Mouse (Mus musculus) hindbrain, embryonic 14.5 days (tissue): ENCODE measurements around the gene Hal. TPM values are rescaled to one million over a fixed set of nuclear protein-coding genes. Genes with fewer than 3 reads are reported as not detected.

ENCODE experiments used
- ATAC-seq: fragments of 200-750 bp; cut with Nextera tagmentation; 2 replicates; pipeline ENCODE4 v1.8.0; 2017; ENCODE audit warnings: moderate number of reproducible peaks, mild to moderate bottlenecking, moderate TSS enrichment, moderate library complexity; ENCODE audit not compliant: low FRiP score
- DNase-seq: peaks from one replicate; pipeline ENCODE4 v3.0.0-alpha.2; 2015; ENCODE audit warnings: low spot score
- H3K27ac ChIP-seq: fragments of 300-500 bp; sonication (generic); 2 replicates; pipeline ENCODE4 v1.5.1; 2014; ENCODE audit warnings: mild to moderate bottlenecking, moderate library complexity
- H3K27me3 ChIP-seq: fragments of 300-500 bp; sonication (generic); 2 replicates; pipeline ENCODE4 v1.6.1; 2014; ENCODE audit warnings: mild to moderate bottlenecking, low read length, mixed read lengths; ENCODE audit not compliant: control insufficient read depth, insufficient read depth
- H3K36me3 ChIP-seq: fragments of 300-500 bp; sonication (generic); replicated peaks from 2 replicates; pipeline ENCODE4 v1.6.1; 2014; ENCODE audit not compliant: control insufficient read depth, insufficient read depth
- H3K4me1 ChIP-seq: fragments of 300-500 bp; sonication (generic); replicated peaks from 2 replicates; pipeline ENCODE4 v1.6.1; 2014; ENCODE audit warnings: antibody characterized with exemption, low read length, mixed read lengths; ENCODE audit not compliant: control insufficient read depth, insufficient read depth
- H3K4me2 ChIP-seq: fragments of 300-500 bp; sonication (generic); replicated peaks from 2 replicates; pipeline ENCODE4 v1.6.1; 2014; ENCODE audit warnings: mild to moderate bottlenecking, moderate library complexity
- H3K4me3 ChIP-seq: fragments of 300-500 bp; sonication (generic); replicated peaks from 2 replicates; pipeline ENCODE4 v1.5.1; 2014; ENCODE audit warnings: mild to moderate bottlenecking, low read length
- H3K9ac ChIP-seq: fragments of 300-500 bp; sonication (generic); 2 replicates; pipeline ENCODE4 v1.6.1; 2014
- H3K9me3 ChIP-seq: fragments of 300-500 bp; sonication (generic); 2 replicates; pipeline ENCODE4 v1.6.1; 2016; ENCODE audit warnings: low read length; ENCODE audit not compliant: control insufficient read depth
- WGBS: fragments of 180-500 bp; shearing (Covaris S2); extraction: QIAGEN DNeasy Blood & Tissue Kit; methylation state at CpG from one replicate; pipeline ENCODE4 v1.1.7; 2014; 5-methylcytosine and 5-hydroxymethylcytosine counted together
- polyA plus RNA-seq: library from polyadenylated mRNA; unstranded; fragments of >200 nt; fragmentation: Nextera tagmentation; extraction: Ambion mirVana; gene quantifications from 2 replicates; pipeline ENCODE4 v1.2.1, GENCODE M21; 2014

The Hal gene
- polyA plus RNA-seq, 1 experiment from 2014 or later: not detected

GRCm38 (mm10) chr10:93525329-93525728, 36.8 kb downstream of the Hal start:
- Histone ChIP-seq H3K27ac (no peak overlapping the region), H3K9me3 (no peaks in the 10 kb centered on the region)
- WGBS: 95% methylated on average over 1 of the region's 1 CpGs

GRCm38 (mm10) chr10:93538287-93538686, 49.7 kb downstream of the Hal start:
- no peak overlapping the region for H3K4me3 ChIP-seq
- DNase-seq: no peak
- ATAC-seq: no peak
- no peak overlapping the region for H3K4me2 ChIP-seq
- H3K27ac ChIP-seq: no peak overlapping the region
- WGBS: 97% methylated on average over 2 of the region's 2 CpGs
- H3K9me3 ChIP-seq: no peaks in the 10 kb centered on the region
- H3K36me3 ChIP-seq: no peaks in the 10 kb centered on the region
- H3K4me1 ChIP-seq: peaks cover 13% of the 10 kb centered on the region
- peaks cover 5% of the 10 kb centered on the region; the same call in 1 of the 2 replicates for H3K27me3 ChIP-seq
- H3K9ac ChIP-seq: no peak overlapping the region

More at GRCm38 (mm10) chr10:93525329-93525728, 36.8 kb downstream of the Hal start:
- Histone ChIP-seq H3K4me3 (no peak overlapping the region), H3K9ac (no peak overlapping the region), H3K36me3 (no peaks in the 10 kb centered on the region), H3K4me2 (no peak overlapping the region), H3K27me3 (no peaks in the 10 kb centered on the region), H3K4me1 (no peaks in the 10 kb centered on the region)
- DNase-seq (no peak), ATAC-seq (no peak)

GRCm38 (mm10) chr10:93538818-93539217, 50.2 kb downstream of the Hal start:
- H3K27me3 ChIP-seq: peaks cover 5% of the 10 kb centered on the region; the same call in 1 of the 2 replicates
- DNase-seq (no peak), ATAC-seq (no peak)
- no peak overlapping the region for H3K9ac ChIP-seq
- H3K36me3 ChIP-seq: no peaks in the 10 kb centered on the region
- WGBS: 56% methylated on average over 6 of the region's 6 CpGs
- no peak overlapping the region for H3K4me3 ChIP-seq
- no peak overlapping the region for H3K4me2 ChIP-seq
- H3K27ac ChIP-seq: no peak overlapping the region
- peaks cover 13% of the 10 kb centered on the region for H3K4me1 ChIP-seq
- H3K9me3 ChIP-seq: no peaks in the 10 kb centered on the region

- no peaks in the 10 kb centered on the region for H3K36me3 ChIP-seq
- peak; percentile 92 for ATAC-seq
- H3K27ac ChIP-seq: no peak within 1 kb of the TSS
- WGBS: 3% methylated on average over 35 of the region's 35 CpGs
- H3K9ac ChIP-seq: peak within 1 kb of the TSS; percentile 41; the same call in 1 of the 2 replicates
- peak within 1 kb of the TSS; percentile 29 for H3K4me3 ChIP-seq
- H3K4me2 ChIP-seq: peak within 1 kb of the TSS; percentile 64
- H3K9me3 ChIP-seq: no peaks in the 10 kb centered on the region
- DNase-seq: peak; percentile 65
- peaks cover 8% of the 10 kb centered on the region for H3K4me1 ChIP-seq
- peaks cover 5% of the 10 kb centered on the region; the same call in 1 of the 2 replicates for H3K27me3 ChIP-seq
Measured at GRCm38 (mm10) chr10:93539775-93540430, 51.3 kb downstream of the Hal start, which contains the start of gene Amdhd1. TSS of gene Amdhd1 (minus strand) at chr10:93540033.

GRCm38 (mm10) chr10:93540431-93541210, 52.1 kb downstream of the Hal start, which contains the start of gene Ccdc38:
TSS of gene Ccdc38 (plus strand) at chr10:93540632.
- WGBS: 64% methylated on average over 17 of the region's 17 CpGs
- peak within 1 kb of the TSS; percentile 41; the same call in 1 of the 2 replicates for H3K9ac ChIP-seq

GRCm38 (mm10) chr10:93541585-93541984, 53.0 kb downstream of the Hal start:
- DNase-seq: no peak
- Histone ChIP-seq H3K27ac (no peak overlapping the region), H3K4me2 (no peak overlapping the region), H3K4me1 (peaks cover 8% of the 10 kb centered on the region), H3K9me3 (no peaks in the 10 kb centered on the region), H3K4me3 (no peak overlapping the region), H3K27me3 (peaks cover 5% of the 10 kb centered on the region; the same call in 1 of the 2 replicates), H3K36me3 (no peaks in the 10 kb centered on the region), H3K9ac (no peak overlapping the region)
- WGBS: 95% methylated on average over 1 of the region's 1 CpGs
- no peak for ATAC-seq

More at GRCm38 (mm10) chr10:93540431-93541210, 52.1 kb downstream of the Hal start, which contains the start of gene Ccdc38:
- no peaks in the 10 kb centered on the region for H3K36me3 ChIP-seq
- H3K4me1 ChIP-seq: peaks cover 8% of the 10 kb centered on the region
- peaks cover 5% of the 10 kb centered on the region; the same call in 1 of the 2 replicates for H3K27me3 ChIP-seq
- peak within 1 kb of the TSS; percentile 64 for H3K4me2 ChIP-seq
- no peaks in the 10 kb centered on the region for H3K9me3 ChIP-seq
- no peak; the same call in 1 of the 2 replicates for ATAC-seq
- H3K27ac ChIP-seq: no peak within 1 kb of the TSS
- DNase-seq: no peak
- peak within 1 kb of the TSS; percentile 29 for H3K4me3 ChIP-seq

GRCm38 (mm10) chr10:93542356-93542755, 53.8 kb downstream of the Hal start:
- peaks cover 5% of the 10 kb centered on the region; the same call in 1 of the 2 replicates for H3K27me3 ChIP-seq
- no peak overlapping the region for H3K4me3 ChIP-seq
- DNase-seq (no peak), ATAC-seq (no peak)
- no peak overlapping the region for H3K9ac ChIP-seq
- 17% methylated on average over 4 of the region's 4 CpGs for WGBS
- no peak overlapping the region for H3K27ac ChIP-seq
- peaks cover 8% of the 10 kb centered on the region for H3K4me1 ChIP-seq
- H3K9me3 ChIP-seq: no peaks in the 10 kb centered on the region
- H3K4me2 ChIP-seq: no peak overlapping the region
- H3K36me3 ChIP-seq: no peaks in the 10 kb centered on the region

GRCm38 (mm10) chr10:93543176-93543575, 54.6 kb downstream of the Hal start:
- H3K4me1 ChIP-seq: peaks cover 8% of the 10 kb centered on the region
- DNase-seq: no peak
- peaks cover 5% of the 10 kb centered on the region; the same call in 1 of the 2 replicates for H3K27me3 ChIP-seq
- H3K27ac ChIP-seq: no peak overlapping the region
- H3K4me3 ChIP-seq: no peak overlapping the region
- H3K36me3 ChIP-seq: no peaks in the 10 kb centered on the region
- no peaks in the 10 kb centered on the region for H3K9me3 ChIP-seq
- no peak overlapping the region for H3K4me2 ChIP-seq
- no peak for ATAC-seq
- 51% methylated on average over 6 of the region's 6 CpGs for WGBS
- H3K9ac ChIP-seq: no peak overlapping the region

GRCm38 (mm10) chr10:93544172-93544571, 55.6 kb downstream of the Hal start:
- Histone ChIP-seq H3K4me1 (peaks cover 8% of the 10 kb centered on the region), H3K4me3 (no peak overlapping the region), H3K36me3 (no peaks in the 10 kb centered on the region), H3K9ac (no peak overlapping the region), H3K27ac (no peak overlapping the region), H3K9me3 (no peaks in the 10 kb centered on the region), H3K4me2 (no peak overlapping the region), H3K27me3 (peaks cover 5% of the 10 kb centered on the region; the same call in 1 of the 2 replicates)
- no peak for DNase-seq
- ATAC-seq: no peak
- WGBS: 84% methylated on average over 5 of the region's 5 CpGs
